Mouse (Mus musculus) lung, embryonic 15.5 days (tissue): ENCODE measurements around the gene Rad52. TPM values are rescaled to one million over a fixed set of nuclear protein-coding genes. Genes with fewer than 3 reads are reported as not detected.

Source experiments
- ATAC-seq: fragments of 200-750 bp; cut with Nextera tagmentation; 2 replicates; pipeline ENCODE4 v1.8.0; 2017; ENCODE audit warnings: moderate number of reproducible peaks, borderline replicate concordance; ENCODE audit not compliant: low FRiP score, low TSS enrichment; ENCODE audit errors: extremely low read depth
- H3K27ac ChIP-seq: fragments of 300-500 bp; sonication (generic); 2 replicates; pipeline ENCODE4 v1.5.1; 2015; ENCODE audit warnings: moderate library complexity, mild to moderate bottlenecking, inconsistent platforms
- H3K27me3 ChIP-seq: fragments of 300-500 bp; sonication (generic); 2 replicates; pipeline ENCODE4 v1.6.1; 2015; ENCODE audit warnings: inconsistent platforms
- H3K36me3 ChIP-seq: fragments of 300-500 bp; sonication (generic); 2 replicates; pipeline ENCODE4 v1.6.1; 2015; ENCODE audit warnings: inconsistent platforms
- H3K4me1 ChIP-seq: fragments of 300-500 bp; sonication (generic); 2 replicates; pipeline ENCODE4 v1.6.1; 2015; ENCODE audit warnings: inconsistent platforms
- H3K4me2 ChIP-seq: fragments of 300-500 bp; sonication (generic); 2 replicates; pipeline ENCODE4 v1.6.1; 2015; ENCODE audit warnings: inconsistent platforms, mild to moderate bottlenecking, moderate library complexity
- H3K4me3 ChIP-seq: fragments of 300-500 bp; sonication (generic); 2 replicates; pipeline ENCODE4 v1.5.1; 2015; ENCODE audit warnings: mild to moderate bottlenecking, inconsistent platforms
- H3K9ac ChIP-seq: fragments of 300-500 bp; sonication (generic); 2 replicates; pipeline ENCODE4 v1.6.1; 2015; ENCODE audit warnings: inconsistent platforms
- H3K9me3 ChIP-seq: fragments of 300-500 bp; sonication (generic); 2 replicates; pipeline ENCODE4 v1.6.1; 2016; ENCODE audit warnings: inconsistent platforms
- WGBS: fragments of 180-500 bp; shearing (Covaris S2); methylation state at CpG from one replicate; pipeline ENCODE4 v1.1.7; 2015; 5-methylcytosine and 5-hydroxymethylcytosine counted together
- polyA plus RNA-seq: library from polyadenylated mRNA; unstranded; fragments of >200 nt; fragmentation: Nextera tagmentation; extraction: Ambion mirVana; gene quantifications from 2 replicates; pipeline ENCODE4 v1.2.1, GENCODE M21; 2015

Gene Rad52
- polyA plus RNA-seq, 1 experiment from 2014 or later, result 21.5 TPM

- WGBS, result 89% methylated on average over 5 of the region's 5 CpGs
- no peak overlapping the region for H3K4me2 ChIP-seq
These were observed 13.2 kb downstream of the Rad52 start for GRCm38 (mm10) chr6:119915710-119916109.

GRCm38 (mm10) chr6:119918561-119919181 lies 16.2 kb downstream of the Rad52 start:
- Histone ChIP-seq H3K4me3 (no peak overlapping the region), H3K9ac (no peak overlapping the region), H3K27ac (no peak overlapping the region), H3K27me3 (no peaks in the 10 kb centered on the region), H3K9me3 (no peaks in the 10 kb centered on the region), H3K4me2 (no peak overlapping the region), H3K4me1 (no peaks in the 10 kb centered on the region), H3K36me3 (peaks cover 77% of the 10 kb centered on the region)
- 81% methylated on average over 16 of the region's 16 CpGs for whole genome bisulfite sequencing
- ATAC-seq, result no peak

More at GRCm38 (mm10) chr6:119915710-119916109, 13.2 kb downstream of the Rad52 start:
- ATAC-seq, result no peak
- H3K27ac ChIP-seq, result no peak overlapping the region
- no peak overlapping the region for H3K4me3 ChIP-seq
- no peaks in the 10 kb centered on the region for H3K9me3 ChIP-seq
- no peak overlapping the region for H3K9ac ChIP-seq
- H3K27me3 ChIP-seq, result no peaks in the 10 kb centered on the region
- peaks cover 67% of the 10 kb centered on the region for H3K36me3 ChIP-seq
- no peaks in the 10 kb centered on the region for H3K4me1 ChIP-seq

- no peak for ATAC-seq
- H3K9ac ChIP-seq, result no peak overlapping the region
- no peak overlapping the region for H3K4me3 ChIP-seq
- H3K9me3 ChIP-seq, result no peaks in the 10 kb centered on the region
- no peaks in the 10 kb centered on the region for H3K4me1 ChIP-seq
- no peak overlapping the region for H3K27ac ChIP-seq
- no peak overlapping the region for H3K4me2 ChIP-seq
- no peaks in the 10 kb centered on the region for H3K27me3 ChIP-seq
- 82% methylated on average over 3 of the region's 3 CpGs for WGBS
- H3K36me3 ChIP-seq, result peaks cover 87% of the 10 kb centered on the region
These were observed 19.6 kb downstream of the Rad52 start for GRCm38 (mm10) chr6:119922136-119922535.

- H3K27me3 ChIP-seq, result no peaks in the 10 kb centered on the region
- H3K4me3 ChIP-seq, result no peak overlapping the region
- no peaks in the 10 kb centered on the region for H3K9me3 ChIP-seq
- WGBS, result 90% methylated on average over 4 of the region's 4 CpGs
- H3K36me3 ChIP-seq, result peaks cover 88% of the 10 kb centered on the region
- no peak overlapping the region for H3K9ac ChIP-seq
- H3K4me2 ChIP-seq, result no peak overlapping the region
- ATAC-seq, result no peak
- no peak overlapping the region for H3K27ac ChIP-seq
- H3K4me1 ChIP-seq, result no peaks in the 10 kb centered on the region
These were observed 20.0 kb downstream of the Rad52 start for GRCm38 (mm10) chr6:119922544-119922943.

- WGBS, result 34% methylated on average over 4 of the region's 4 CpGs
- no peak overlapping the region for H3K9ac ChIP-seq
- no peak for ATAC-seq
- peaks cover 93% of the 10 kb centered on the region for H3K36me3 ChIP-seq
- H3K9me3 ChIP-seq, result no peaks in the 10 kb centered on the region
- no peak overlapping the region for H3K4me2 ChIP-seq
- H3K27me3 ChIP-seq, result no peaks in the 10 kb centered on the region
- no peak overlapping the region for H3K27ac ChIP-seq
- no peaks in the 10 kb centered on the region for H3K4me1 ChIP-seq
- no peak overlapping the region for H3K4me3 ChIP-seq
These were observed 21.9 kb downstream of the Rad52 start for GRCm38 (mm10) chr6:119924235-119925005.

Other genes with a start within 250 kb of the Rad52 start
- 18.1 and 19.6 TPM in 2 replicates for gene Erc1, start 54.5 kb upstream of the Rad52 start, polyA plus RNA-seq
- gene Wnk1, start 136.0 kb downstream of the Rad52 start, polyA plus RNA-seq, result 45.4 and 52.0 TPM in 2 replicates
- gene Ninj2, start 190.7 kb downstream of the Rad52 start, polyA plus RNA-seq, result 0.26 and 0.62 TPM in 2 replicates